Mouse (Mus musculus) CH12.LX (cell line): Measurements from ENCODE around the gene Dnah1.

ENCODE experiments used
- CTCF ChIP-seq, 2 experiments: IDR thresholded peaks in 1 of 2; conservative IDR thresholded peaks in 1 of 2; 2 replicates each; pipeline ENCODE4 v1.5.1; 2011 to 2012; ENCODE audit warnings: low read depth in 2 of 2, low read length in 2 of 2, improper control_type of control experiment in 1 of 2, inconsistent platforms in 1 of 2, mild to moderate bottlenecking in 1 of 2, moderate library complexity in 1 of 2
- E2F4 ChIP-seq: IDR thresholded peaks from 2 replicates; pipeline ENCODE4 v1.6.1; 2011; ENCODE audit warnings: low read depth, low read length, improper control_type of control experiment; ENCODE audit not compliant: insufficient replicate concordance
- EP300 ChIP-seq: IDR thresholded peaks from 2 replicates; pipeline ENCODE4 v1.6.1; 2011; ENCODE audit warnings: low read length, improper control_type of control experiment
- JUND ChIP-seq: conservative IDR thresholded peaks from 2 replicates; pipeline ENCODE4 v1.6.1; 2011; ENCODE audit warnings: low read depth, low read length, improper control_type of control experiment
- MAX ChIP-seq: IDR thresholded peaks from 2 replicates; pipeline ENCODE4 v1.6.1; 2011; ENCODE audit warnings: low read length, improper control_type of control experiment
- MAZ ChIP-seq: IDR thresholded peaks from 2 replicates; pipeline ENCODE4 v1.6.1; 2012; ENCODE audit warnings: low read depth, mild to moderate bottlenecking, inconsistent platforms, low read length, improper control_type of control experiment, moderate library complexity
- NRF1 ChIP-seq: IDR thresholded peaks from 2 replicates; pipeline ENCODE4 v1.6.1; 2014; ENCODE audit warnings: low read depth, mild to moderate bottlenecking, inconsistent platforms, low read length, improper control_type of control experiment, moderate library complexity
- POLR2A ChIP-seq: IDR thresholded peaks from 2 replicates; pipeline ENCODE4 v1.6.1; 2011; ENCODE audit warnings: low read depth, mild to moderate bottlenecking, improper control_type of control experiment, low read length
- SIN3A ChIP-seq: IDR thresholded peaks from 2 replicates; pipeline ENCODE4 v1.6.1; 2012; ENCODE audit warnings: low read length, improper control_type of control experiment, inconsistent platforms
- SMC3 ChIP-seq: IDR thresholded peaks from 2 replicates; pipeline ENCODE4 v1.6.1; 2011; ENCODE audit warnings: low read depth, low read length, improper control_type of control experiment
- UBTF ChIP-seq: IDR thresholded peaks from 2 replicates; pipeline ENCODE4 v1.6.1; 2012; ENCODE audit warnings: low read depth, mild to moderate bottlenecking, inconsistent platforms, low read length, improper control_type of control experiment, moderate library complexity
- USF1 ChIP-seq: IDR thresholded peaks from 2 replicates; pipeline ENCODE4 v1.6.1; 2014; ENCODE audit warnings: low read depth, mild to moderate bottlenecking, inconsistent platforms, low read length, improper control_type of control experiment

- TF ChIP-seq SIN3A (no peak), CTCF (conservative IDR thresholded peaks at IDR 0.05 in 1 of 2, IDR thresholded peaks at IDR 0.05 in 1 of 2; ENCODE audit: low read depth in 2 of 2, low read length in 2 of 2) (no peak), E2F4 (no peak), JUND (no peak), MAZ (no peak), EP300 (no peak), USF1 (no peak), POLR2A (no peak), MAX (no peak), SMC3 (no peak), NRF1 (no peak), UBTF (no peak)
Observed at GRCm38 (mm10) chr14:31252091-31252490, 71.6 kb downstream of the Dnah1 start.
